Mouse (Mus musculus) MEL (cell line): ENCODE measurements around the gene Gria4.

Experiments used
- CTCF ChIP-seq, 3 experiments: IDR thresholded peaks in 2 of 3; conservative IDR thresholded peaks in 1 of 3; 2 replicates each; pipeline ENCODE4 v1.5.1; 2011 to 2012; ENCODE audit warnings: low read length in 3 of 3, low read depth in 2 of 3, mild to moderate bottlenecking in 2 of 3, improper control_type of control experiment in 1 of 3, inconsistent platforms in 1 of 3, mixed read lengths in 1 of 3, moderate library complexity in 1 of 3; ENCODE audit not compliant: control insufficient read depth in 1 of 3, insufficient read depth in 1 of 3, poor library complexity in 1 of 3, severe bottlenecking in 1 of 3
- E2F4 ChIP-seq: IDR thresholded peaks from 2 replicates; pipeline ENCODE4 v1.6.1; 2011; ENCODE audit warnings: low read depth, low read length, improper control_type of control experiment, borderline replicate concordance
- EP300 ChIP-seq, 2 experiments: IDR thresholded peaks; 2 replicates each; pipeline ENCODE4 v1.6.1; 2011; ENCODE audit warnings: improper control_type of control experiment in 2 of 2, low read length in 2 of 2, low read depth in 1 of 2, mild to moderate bottlenecking in 1 of 2
- JUND ChIP-seq: IDR thresholded peaks from 2 replicates; pipeline ENCODE4 v1.6.1; 2011; ENCODE audit warnings: low read depth, mild to moderate bottlenecking, improper control_type of control experiment, low read length
- SMC3 ChIP-seq: IDR thresholded peaks from 2 replicates; pipeline ENCODE4 v1.6.1; 2011; ENCODE audit warnings: low read depth, low read length, improper control_type of control experiment

GRCm38 (mm10) chr9:4662421-4662820, 133.6 kb downstream of the Gria4 start:
- TF ChIP-seq JUND (no peak), SMC3 (no peak), EP300 (IDR thresholded peaks at IDR 0.05; ENCODE audit: low read depth in 1 of 2, low read length in 2 of 2) (no peak), CTCF (IDR thresholded peaks at IDR 0.05 in 2 of 3, conservative IDR thresholded peaks at IDR 0.05 in 1 of 3; ENCODE audit: control insufficient read depth in 1 of 3, insufficient read depth in 1 of 3, low read depth in 2 of 3, low read length in 3 of 3, poor library complexity in 1 of 3, severe bottlenecking in 1 of 3) (no peak), E2F4 (no peak)
